Mouse (Mus musculus): ENCODE results near the gene Mfsd11.
"Not testable (repeated sequence)": the region's sequence is repeated elsewhere in the genome, so short reads cannot be mapped to it uniquely, and the experiment has no call there.

The Mfsd11 gene

DNA sequence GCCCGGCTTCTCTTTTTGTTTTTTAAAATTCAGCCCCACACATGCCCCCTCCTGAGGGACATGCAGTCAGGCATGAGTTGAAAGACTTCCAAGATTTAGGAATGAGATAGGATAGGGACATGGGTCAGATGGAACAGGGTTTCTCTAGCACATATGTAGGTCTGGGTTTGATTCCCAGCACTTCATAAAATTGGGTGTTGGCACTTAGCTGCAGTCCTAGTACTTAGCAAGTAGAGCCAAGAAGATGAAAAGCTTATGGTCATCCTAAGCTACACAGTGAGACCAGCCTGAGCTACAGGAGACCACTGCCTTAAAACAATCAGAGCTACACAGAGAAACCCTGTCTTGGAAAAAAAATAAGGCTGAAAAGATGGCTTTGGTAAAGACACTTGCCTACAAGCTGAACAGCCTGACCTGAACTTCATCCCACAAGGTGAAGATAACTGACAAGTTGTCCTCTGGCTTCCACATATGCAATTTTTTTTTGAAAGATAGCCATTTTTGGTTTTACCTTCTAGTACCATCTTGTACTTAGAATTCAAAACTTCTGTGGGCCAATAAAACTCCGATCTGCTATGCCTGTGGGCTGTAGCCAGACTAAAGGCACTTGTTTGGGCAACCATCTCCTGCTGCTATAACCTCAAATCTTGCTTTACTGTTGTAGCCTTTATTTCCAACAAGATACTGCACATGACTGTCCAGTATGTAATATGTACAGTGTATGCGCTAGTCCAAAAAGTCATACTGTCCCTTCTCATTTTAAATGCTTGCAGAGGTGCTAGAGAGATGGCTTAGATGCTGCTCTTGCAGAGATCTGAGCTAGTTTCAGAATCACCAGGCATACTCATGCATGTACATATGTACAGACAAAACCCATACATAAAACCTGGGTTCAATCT is 4.8 kb upstream of the Mfsd11 start:
- no peak for DNase-seq (ENCODE audit: low spot score)

DNA sequence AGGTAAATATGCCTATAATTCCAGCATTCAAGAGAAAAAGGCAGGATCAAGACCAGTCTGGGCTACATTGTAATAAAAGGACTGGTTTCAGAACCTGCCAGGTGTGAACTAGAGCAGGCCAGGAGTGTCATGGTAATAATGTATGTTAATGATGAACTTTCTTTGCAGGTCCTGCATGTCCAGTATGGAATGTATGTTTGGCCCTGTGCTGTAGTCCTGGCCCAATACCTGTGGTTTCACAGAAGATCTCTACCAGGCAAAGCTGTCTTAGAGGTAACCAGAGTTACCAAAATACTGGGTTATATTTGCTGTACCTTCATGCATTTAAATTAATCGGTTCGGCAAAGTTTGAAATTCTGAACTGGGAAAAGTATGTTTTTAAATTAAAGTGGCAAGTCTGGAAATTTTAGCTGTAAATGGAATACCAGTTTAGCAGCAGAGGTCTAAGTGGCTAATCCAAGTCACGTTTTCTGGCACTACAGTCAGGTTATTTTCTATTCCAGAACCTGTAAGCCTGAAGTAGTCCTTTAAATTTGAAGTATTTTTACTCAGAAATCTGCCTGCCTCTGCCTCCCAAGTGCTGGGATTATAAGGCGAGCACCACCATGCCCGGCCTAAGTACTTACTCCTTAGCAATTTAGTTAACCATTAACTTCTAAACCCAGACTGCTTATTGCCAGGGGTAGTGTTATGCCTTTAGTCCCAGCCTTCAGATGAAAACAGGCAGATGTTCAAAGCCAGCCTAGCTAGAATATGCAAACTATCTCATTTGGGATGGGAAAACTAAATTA is 4.0 kb upstream of the Mfsd11 start:
- DNase-seq (ENCODE audit: low spot score) = no peak

DNA sequence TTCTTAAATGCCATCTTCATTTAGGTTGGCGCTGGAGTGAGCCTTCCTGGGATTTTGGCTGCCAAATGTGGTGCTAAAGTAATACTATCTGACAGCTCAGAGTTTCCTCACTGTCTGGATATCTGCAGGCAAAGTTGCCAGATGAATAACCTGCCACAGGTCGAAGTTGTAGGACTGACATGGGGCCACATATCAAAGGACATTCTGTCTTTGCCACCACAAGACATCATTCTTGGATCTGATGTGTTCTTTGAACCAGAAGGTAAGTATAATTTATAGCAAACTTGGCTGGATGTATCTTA is 3.4 kb upstream of the Mfsd11 start:
- not testable (repeated sequence) for DNase-seq (ENCODE audit: low spot score)

DNA sequence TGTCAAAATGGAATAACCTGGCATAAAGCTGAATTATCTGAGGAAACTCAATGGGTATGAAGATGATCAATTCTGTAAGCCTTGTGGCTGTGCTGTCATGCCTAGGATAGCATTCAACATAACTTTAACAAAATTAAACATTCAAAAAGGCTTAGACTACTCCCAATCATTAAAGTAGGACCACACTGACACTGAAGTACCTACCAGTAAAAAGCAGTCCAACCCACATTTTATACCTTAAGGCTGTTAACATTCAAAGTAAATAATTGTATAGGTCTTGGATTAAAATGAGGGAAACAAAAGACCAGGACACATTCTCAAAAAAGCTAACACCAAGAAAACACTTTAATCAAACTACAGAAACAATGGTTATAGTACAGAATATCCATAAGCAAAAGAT is 2.7 kb upstream of the Mfsd11 start:
- DNase-seq (ENCODE audit: low spot score) = no peak

DNA sequence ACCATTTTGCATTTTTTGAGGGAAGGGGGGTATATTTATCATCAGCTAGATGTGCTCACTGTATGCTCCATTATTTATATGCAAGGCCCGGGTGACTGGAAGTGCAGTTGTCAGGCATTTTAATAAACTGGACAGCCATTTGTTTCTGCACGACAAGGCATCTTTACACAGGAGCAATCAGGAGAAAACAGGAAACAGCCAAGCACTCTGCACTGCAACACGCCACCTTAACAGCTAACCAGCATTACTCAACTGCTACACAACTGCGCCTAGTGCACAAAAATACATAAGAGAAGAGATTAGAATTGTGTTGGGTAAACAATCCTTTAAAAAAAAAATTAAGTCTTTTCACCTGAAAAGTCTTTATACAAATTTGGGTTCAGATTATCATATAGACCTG is 2.2 kb upstream of the Mfsd11 start:
- DNase-seq (ENCODE audit: low spot score) = no peak

DNA sequence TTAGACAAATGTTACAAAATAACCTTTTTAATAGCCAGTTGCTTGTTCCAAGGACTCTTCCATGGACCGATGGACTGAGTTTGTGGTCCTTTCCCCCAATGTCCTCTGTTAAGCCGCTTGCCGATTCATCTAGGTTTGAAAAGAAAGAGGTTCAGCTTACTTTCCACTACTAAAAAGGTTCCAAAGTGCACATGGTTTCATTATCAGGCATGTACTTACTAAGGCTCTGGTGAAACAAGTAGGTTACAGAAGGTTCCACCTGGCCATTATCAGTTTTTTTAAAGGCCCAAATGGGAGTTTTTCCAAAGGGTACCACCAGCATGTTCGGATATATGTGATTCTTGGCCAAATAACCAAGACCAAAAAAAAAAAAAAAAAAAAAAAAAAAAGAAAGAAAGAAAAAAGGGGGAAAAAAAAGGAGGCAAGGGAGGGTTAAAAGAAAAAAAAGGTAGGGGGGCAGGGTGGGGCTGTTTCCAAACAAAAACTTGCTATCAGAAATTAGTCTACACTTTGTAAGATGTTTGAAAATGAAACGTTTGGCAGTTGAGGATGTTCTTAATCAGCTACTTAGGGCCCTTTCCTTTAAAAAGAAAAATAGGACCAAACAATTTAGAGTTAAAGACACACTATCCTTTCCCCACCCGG is 1.3 kb upstream of the Mfsd11 start:
- DNase-seq (ENCODE audit: low spot score) = no peak

DNA sequence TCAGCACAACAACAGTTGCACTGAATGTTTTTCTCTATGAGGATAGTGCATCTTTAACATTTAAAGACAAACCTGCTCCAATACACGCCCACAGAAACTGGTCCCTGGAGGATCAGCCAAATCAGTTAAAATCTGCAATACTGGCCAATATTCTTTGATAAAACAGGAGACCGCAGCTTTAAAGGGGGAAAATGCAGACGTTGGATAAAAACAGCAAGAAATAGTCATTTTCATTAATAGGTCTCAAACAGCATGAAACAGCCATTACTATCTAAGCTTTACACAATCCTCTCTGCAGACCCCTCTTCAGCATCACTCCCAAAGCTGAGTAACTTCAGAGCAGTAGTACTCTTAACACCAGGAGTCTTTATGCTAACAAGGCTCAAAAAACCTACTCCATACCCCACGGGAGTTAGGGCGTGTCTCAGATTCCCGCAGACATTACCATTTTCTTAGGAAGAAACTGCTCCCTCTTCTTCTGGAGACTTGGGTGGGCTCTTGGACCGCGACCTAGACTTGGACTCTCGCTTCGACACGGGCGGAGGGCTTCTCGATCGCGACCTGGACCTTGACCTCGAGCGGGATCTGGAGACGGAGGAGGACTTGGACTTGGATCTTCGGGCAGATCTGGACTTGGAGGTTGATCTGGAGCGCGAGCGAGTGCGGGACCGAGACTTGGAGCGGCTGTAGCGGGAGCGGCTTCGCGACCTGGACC is 507 bp upstream of the Mfsd11 start:
- DNase-seq (ENCODE audit: low spot score) = peak; percentile 44

DNA sequence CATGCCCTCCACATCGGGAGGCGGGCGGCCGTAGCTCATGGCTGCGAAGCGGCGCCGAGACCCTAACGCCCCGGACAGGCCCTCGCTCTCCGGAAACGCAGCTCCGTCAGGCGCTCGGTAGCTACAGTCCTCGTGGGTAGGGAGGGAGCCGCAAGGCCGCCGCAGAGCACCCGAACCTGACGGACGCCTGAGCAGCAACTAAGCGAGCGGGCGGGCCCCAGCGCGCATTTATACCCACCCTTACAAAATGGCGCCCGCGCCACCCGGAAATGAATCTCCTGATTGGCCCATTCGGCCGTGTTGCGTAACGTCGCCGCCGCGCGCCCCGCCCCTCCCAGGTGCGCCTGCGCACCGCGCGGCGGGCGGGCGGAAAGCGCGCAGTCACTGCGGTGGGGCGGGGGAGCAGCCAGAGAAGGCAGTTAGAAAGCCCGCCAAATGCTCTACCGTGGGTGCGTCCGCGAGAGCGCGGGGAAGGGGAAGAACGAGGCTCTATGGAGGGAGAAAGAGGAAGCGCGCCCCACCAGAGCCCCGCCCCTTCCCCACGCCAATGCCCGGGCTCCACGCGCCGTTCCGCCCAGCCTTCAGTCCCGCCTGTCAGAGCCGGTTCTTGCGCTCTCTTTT is 761 bp downstream of the Mfsd11 start, which contains the start of gene Srsf2:
TSS of gene Srsf2 (minus strand) at position 204 of the 621 bp plus-strand sequence.
- peak; percentile 94 for DNase-seq (ENCODE audit: low spot score)

DNA sequence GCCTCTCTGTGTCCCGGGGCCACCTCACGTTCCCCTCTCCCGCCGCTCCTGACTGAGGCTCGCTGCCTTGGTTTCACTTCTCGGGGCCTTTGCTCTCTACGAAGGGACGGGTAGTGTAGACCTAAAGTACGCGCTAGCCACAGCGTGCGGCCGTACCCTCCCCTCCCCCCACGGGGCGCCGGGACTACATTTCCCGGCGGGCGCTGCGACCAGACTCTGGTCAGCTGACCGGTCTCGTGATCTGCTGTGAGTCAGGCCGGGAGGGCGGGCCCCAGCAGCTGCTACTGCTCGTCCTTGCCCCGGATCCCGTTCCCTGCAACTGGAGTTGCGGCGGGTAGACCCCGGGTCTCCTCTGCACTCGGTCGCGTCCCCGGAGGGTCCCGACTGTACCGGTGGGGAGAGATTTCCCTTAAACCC is 1.3 kb downstream of the Mfsd11 start:
- DNase-seq (ENCODE audit: low spot score) = peak; percentile 96

DNA sequence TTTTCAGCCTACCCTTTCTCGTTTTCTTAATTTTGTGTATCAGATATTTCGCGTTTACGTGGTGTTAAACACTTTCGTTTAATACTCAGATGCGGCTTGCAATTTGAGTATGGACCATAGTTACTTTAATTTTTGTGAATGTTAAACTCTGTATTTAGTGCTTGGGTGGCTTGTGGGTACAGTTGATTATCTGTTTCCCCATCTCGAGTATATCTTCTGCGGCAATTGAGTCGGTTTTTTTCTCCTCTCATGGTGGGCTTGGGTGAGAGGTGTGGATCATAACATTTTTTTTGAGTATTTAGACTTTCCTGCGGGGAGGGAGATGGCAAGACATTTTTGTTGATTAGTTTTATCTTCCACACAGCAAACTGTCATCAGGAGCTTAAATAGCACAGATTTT is 2.0 kb downstream of the Mfsd11 start:
- DNase-seq (ENCODE audit: low spot score) = no peak

DNA sequence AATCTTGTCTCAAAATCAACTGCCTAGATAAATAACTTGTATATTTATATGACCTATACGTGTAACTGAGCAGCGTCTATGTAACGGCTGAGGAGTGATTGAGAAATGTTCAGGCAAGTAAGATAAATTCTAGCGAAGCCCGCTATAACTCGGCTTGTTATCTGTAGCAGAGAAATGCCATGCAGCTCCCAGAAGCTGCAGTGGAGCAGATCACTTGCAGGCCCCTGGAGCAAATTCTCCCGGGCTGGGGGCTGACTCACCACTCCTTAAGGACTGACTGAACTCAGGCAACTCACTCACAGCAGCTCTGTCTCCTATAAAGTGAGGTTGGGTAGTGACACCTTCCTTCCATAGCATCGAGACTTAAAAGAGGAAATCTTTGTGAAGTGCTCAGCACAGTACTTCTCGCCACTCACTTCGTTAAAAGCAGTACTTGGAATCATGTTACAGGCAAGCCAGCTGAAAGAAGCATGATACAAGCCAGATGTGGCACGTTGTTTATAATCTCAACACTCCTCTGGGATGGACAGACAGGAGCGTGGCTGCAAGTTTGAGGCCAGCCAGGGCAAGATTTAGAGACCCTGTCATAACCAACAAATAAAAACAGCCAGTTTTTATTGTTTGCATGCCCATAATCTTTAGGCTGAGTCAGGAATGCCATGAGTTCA is 5.1 kb downstream of the Mfsd11 start:
- DNase-seq (ENCODE audit: low spot score) = peak; percentile 53

DNA sequence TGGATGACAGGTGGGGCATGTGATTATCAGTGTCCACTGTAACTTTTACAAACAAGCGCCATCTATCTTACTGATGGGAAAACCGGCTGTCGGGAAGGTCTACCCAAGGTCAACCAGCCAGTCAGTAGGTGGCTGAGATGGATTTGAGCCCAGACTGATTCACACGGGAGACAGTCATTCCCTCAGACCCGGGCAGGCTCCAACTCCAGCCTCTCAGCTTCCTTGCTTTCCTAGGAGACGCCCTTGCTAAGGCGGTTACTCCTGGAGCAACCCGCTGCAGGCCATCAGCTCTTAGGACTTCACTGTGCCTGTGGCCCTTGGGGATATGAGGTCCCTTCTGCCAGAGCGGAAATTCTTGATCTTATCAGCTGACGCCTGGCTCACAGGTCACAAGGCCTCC is 12.2 kb downstream of the Mfsd11 start:
- no peak for DNase-seq (ENCODE audit: low spot score)

DNA sequence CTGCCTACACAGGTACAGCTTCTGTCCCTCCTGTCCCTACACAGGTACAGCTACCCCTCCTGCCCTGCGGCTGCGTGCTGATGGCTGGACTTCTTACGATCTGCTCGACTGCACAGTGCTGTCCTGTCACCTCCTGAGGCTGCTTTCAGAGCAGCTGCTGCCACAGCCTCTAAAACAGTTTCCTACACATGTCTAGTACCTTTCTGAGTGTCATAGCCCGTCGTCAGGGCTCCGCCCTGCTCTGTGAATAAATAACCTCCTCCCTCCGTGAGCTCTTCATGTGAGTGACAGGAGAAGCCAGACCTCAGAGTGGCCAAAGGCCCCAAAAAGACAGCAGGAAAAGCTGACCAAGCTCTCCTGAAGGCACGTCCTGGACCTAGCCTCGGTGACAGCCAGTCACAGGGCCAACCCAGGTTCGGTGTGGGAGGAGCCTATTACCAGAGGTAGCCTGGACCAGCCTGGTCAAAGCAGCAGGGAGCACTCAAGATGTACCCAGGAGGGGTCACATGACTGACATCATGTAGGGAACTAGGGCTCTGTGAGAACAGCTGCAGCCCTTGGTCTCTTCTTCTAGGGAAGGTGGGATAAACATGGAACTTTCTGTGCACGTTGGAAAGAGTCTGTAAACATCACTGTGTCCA is 13.8 kb downstream of the Mfsd11 start:
- no peak for DNase-seq (ENCODE audit: low spot score)

DNA sequence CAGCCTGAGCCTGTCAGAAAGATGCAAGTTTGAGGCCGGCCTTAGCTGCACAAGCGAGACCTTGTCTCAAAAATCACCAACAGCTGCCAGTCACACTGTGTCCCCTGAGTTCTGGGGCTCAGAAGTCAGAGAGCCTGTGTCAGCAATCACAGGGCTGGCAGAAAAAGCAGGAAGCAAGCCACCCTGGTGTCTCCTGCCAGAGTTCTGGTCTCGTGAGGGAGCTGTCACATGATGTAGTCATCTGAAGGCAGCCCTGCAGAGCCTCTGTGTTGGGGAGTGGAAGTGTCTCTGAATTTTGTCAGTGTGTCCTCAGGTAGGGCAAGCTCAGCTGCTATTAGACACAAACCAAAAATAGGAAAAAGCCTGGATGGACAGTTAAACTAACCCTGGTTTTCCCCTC is 15.9 kb downstream of the Mfsd11 start:
- DNase-seq (ENCODE audit: low spot score) = no peak

DNA sequence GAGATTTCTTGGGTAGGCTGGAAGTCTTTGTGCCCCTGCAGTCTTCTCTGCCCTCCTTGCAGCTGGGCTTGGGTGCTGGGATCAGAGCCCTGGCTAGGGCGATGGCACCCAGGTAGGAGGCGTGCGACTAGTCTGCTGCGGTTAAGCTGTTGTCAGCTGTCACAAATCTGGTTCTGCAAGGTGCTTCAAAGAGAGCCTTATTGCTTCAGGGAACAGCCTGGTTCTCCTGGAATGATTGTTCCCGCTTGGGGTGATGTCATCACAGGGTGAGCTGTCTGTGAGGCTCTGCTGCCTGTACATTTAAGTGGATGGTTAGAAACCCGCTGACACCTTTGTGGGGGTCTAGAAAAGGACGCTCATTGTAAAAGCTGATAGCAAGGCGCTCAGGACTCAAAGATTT is 17.0 kb downstream of the Mfsd11 start:
- no peak for DNase-seq (ENCODE audit: low spot score)

DNA sequence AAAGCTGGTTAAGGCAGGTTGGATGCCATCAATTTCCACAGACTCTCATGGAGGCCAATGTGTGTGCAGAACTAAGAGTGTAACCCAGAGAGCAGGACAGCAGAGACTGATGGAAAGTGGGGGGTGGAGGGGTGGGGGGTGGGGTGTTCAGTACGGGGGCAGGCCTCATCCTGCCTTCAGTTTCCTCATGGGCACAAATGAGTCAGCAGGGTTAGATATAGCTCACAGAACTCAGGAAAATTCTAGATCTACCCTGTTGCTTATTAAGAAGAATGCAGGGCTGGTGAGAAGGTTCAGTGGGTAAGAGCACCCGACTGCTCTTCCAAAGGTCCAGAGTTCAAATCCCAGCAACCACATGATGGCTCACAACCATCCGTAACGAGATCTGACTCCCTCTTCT is 17.4 kb downstream of the Mfsd11 start:
- no peak for DNase-seq (ENCODE audit: low spot score)

DNA sequence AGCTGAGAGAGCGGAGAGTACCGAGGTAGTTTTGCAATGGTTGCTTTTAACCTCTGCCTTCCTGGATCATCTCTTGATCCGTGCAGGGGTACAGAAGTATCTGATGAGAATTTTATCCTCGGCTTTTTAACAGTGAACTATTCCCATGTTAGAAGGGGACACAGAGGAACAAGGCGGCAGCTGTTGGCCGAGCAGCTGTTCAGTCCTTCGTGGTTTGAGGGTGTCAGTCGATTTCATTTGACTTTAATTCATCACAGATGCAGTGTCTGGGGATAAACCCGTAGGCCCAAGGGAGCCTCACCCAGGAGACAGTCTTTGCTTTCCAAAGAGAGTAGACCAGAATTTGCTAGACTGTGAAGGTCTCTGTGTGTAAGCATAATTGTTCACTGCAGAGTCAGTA is 19.3 kb downstream of the Mfsd11 start:
- DNase-seq (ENCODE audit: low spot score) = no peak

DNA sequence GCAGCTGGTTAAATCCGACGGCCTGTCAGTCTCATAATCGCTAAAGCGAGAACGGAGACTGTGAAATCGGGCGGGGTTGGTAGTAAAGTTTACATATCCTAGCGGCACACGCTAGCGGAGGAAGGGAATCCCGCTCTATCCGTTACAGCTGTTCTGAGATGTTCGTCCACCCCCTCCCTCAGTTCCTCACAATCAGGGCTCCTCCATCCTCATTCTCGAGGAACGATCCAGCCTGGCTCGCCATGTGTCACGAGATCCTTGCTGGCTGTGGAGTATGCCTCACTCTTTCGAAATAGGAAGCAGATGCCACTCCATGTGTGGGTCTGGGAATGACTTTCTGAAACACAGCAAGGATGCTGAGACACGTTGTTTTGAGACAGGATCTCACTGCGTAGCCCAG is 21.7 kb downstream of the Mfsd11 start:
- no peak for DNase-seq (ENCODE audit: low spot score)

DNA sequence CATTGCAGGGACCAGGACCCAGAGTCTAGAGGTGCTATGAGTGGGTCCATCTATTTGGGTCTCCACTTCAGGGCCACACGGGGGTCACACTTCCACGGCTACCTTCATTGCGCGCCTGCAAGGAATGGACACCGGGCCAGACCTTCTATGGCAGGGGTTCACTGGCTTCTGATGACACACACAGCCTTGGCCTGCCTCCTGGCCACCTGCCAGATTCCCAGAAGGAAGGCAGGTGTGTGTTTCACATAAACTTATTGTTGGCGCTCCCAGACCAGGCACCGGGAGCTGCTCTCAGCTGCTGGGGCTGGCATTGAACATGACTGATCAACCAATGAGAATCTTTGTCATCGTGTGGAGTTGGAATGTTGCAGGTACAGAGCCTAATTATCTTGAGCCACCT is 26.2 kb downstream of the Mfsd11 start:
- DNase-seq (ENCODE audit: low spot score) = no peak

DNA sequence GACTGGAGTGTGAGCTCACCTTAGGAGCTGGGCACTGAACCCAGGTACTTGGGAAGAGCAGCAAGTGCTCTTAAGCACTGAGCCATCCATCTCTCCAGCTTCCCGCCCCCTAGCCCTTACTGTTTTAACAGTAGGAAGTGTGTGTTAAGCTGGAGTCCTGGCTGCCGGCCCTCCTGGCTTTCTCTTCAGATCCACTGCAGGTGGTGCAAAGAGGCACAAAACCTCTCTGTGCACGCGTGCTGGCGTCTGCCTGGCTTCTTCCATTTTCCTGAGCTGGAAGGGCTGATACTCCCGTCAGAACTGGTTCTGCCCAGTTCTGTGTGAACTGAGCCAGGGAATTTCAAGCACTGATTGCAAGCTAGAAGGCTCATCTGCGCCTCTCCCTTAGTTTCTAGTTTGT is 28.6 kb downstream of the Mfsd11 start:
- DNase-seq (ENCODE audit: low spot score) = no peak

DNA sequence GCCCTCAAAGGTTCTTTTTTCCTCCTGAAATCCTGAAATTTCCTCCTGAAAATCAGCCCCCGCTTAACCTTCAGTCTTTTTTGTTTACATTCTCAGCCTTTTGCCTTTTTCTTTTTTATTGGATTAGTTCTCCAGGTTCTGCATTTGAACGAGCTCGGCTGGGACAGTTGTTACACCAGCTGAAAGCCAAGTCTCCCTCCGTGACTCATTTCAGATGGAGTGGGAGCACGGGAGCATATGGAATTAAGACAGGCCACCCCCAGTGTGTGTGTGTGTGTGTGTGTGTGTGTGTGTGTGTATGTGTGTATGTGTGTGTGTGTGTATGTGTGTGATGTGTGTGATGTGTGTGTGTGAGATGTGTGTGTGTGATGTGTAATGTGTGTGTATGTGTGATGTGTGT is 29.2 kb downstream of the Mfsd11 start:
- DNase-seq (ENCODE audit: low spot score) = no peak
